Comparison of ENCODE assay signal across 8 mouse cellular contexts in the genomic region with DNA sequence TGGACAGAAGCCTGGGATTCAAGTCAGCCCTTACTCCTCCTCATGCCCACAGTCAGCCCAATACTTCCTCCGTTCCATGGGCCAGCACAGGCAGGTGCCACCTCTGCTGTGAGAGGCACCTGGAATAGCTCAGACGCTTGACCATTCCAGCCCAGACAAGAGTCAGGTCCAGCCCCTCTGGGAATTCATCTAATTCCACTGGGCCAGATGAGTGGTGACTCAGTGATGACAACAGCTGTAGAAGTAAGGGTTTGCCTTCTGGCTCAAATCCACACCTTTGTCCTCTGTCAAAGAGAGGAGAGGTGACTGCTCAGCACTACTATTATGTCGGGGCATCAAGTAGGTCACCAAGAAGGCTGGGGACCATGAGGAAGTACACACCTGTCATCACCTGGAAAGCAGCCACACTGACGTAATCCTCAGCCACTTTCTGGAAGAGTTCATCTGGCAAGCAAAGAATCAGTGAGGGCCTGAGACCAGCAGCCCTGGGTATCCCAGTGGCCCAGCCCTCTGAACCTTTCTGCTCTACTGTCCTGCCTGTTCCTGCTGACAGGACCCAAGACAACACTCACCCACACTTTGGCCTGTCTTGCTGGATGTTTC. TPM values are rescaled to one million over a fixed set of nuclear protein-coding genes. Genes with fewer than 3 reads are reported as not detected.
DNase-seq lines count a peak whose midpoint lies in the region; ATAC-seq and TF ChIP-seq lines count a peak whose summit lies in the region.

A gene (plus strand): TSS at position 570 of the 603 bp plus-strand sequence.

- no peaks in the 10 kb centered on the region for H3K27me3 ChIP-seq in intestine, embryonic 14.5 days (replicated peaks; ENCODE audit: control insufficient read depth, insufficient read depth, low read length)

- peaks cover 63% of the 10 kb centered on the region for H3K79me2 ChIP-seq in macrophage (ENCODE audit: inconsistent target)

- H3K4me3 ChIP-seq in lung, adult 2 months (replicated peaks; ENCODE audit: extremely low read depth, low read depth, low read length), result peak within 1 kb of the TSS; percentile 92
- H3K4me3 ChIP-seq in intestine, embryonic 14.5 days (ENCODE audit: low read depth, low read length), result peak within 1 kb of the TSS; percentile 89
- H3K4me3 ChIP-seq in macrophage (ENCODE audit: inconsistent target), result peak within 1 kb of the TSS; percentile 86

- peak within 1 kb of the TSS; percentile 92 for H3K9ac ChIP-seq in intestine, embryonic 14.5 days (ENCODE audit: low read length)

- H3K4me1 ChIP-seq in lung, adult 2 months (ENCODE audit: control insufficient read depth, insufficient read depth, low read length), result peaks cover 12% of the 10 kb centered on the region
- peaks cover 20% of the 10 kb centered on the region for H3K4me1 ChIP-seq in intestine, embryonic 14.5 days (replicated peaks; ENCODE audit: control insufficient read depth, insufficient read depth, low read length)

- ATAC-seq in intestine, embryonic 14.5 days (replicated peaks; ENCODE audit: low FRiP score, low TSS enrichment, low read depth), result no peak

- 62% methylated on average over 4 of the region's 4 CpGs for WGBS in lung, adult 2 months
- 78% methylated on average over 4 of the region's 4 CpGs for WGBS in intestine, embryonic 14.5 days
- whole genome bisulfite sequencing in macrophage (ENCODE audit: missing documents), result 86% methylated on average over 4 of the region's 4 CpGs

- H3K9me3 ChIP-seq in intestine, embryonic 14.5 days (ENCODE audit: control insufficient read depth, low read length), result no peaks in the 10 kb centered on the region

- peaks cover 69% of the 10 kb centered on the region for H3K36me3 ChIP-seq in intestine, embryonic 14.5 days (ENCODE audit: control insufficient read depth, insufficient read depth, low read length)
- H3K36me3 ChIP-seq in macrophage (ENCODE audit: inconsistent target), result peaks cover 21% of the 10 kb centered on the region; the same call in 1 of the 2 replicates

- H3K27ac ChIP-seq in intestine, embryonic 14.5 days (ENCODE audit: low read depth), result no peak within 1 kb of the TSS; the same call in 1 of the 2 replicates
- peak within 1 kb of the TSS; percentile 78 for H3K27ac ChIP-seq in macrophage

- peak within 1 kb of the TSS; percentile 85 for H3K4me2 ChIP-seq in intestine, embryonic 14.5 days (ENCODE audit: low read length)

- no peak for TF ChIP-seq CTCF in lung, adult 2 months (IDR thresholded peaks at IDR 0.05; ENCODE audit: insufficient read depth, low read length)

- no peak for TF ChIP-seq POLR2A in lung, adult 2 months (IDR thresholded peaks at IDR 0.05; ENCODE audit: borderline replicate concordance, extremely low read depth, low read depth, low read length)

- DNase-seq in lung, adult 2 months, result peak; percentile 20
- DNase-seq in lung, postnatal 4 days, result no peak
- DNase-seq in cerebellum, adult 9-11 months, result peak; percentile 60
- DNase-seq in gastrocnemius, postnatal 25 days, result no peak
- DNase-seq in intestine, embryonic 14.5 days (ENCODE audit: low spot score), result no peak
- DNase-seq in retina, embryonic 14.5 days (ENCODE audit: low spot score), result no peak
- no peak for DNase-seq in right cerebral cortex, postnatal 4 days

RNA-seq across cellular contexts. Expression of the gene that starts here (rescaled TPM):
- polyA plus RNA-seq in lung, adult 2 months (2012; rRNA removed), result 216 and 247 TPM in 2 replicates
- total RNA-seq in gastrocnemius, postnatal 25 days (2021), result 10 to 100 TPM; 23.9 to 30.5 TPM
- polyA plus RNA-seq in intestine, embryonic 14.5 days (2014; fragmentation: Nextera tagmentation; extraction: Ambion mirVana), result 586 and 598 TPM in 2 replicates
- 10 to 100 TPM; 19.3 to 60.1 (median 31.2) TPM for total RNA-seq in macrophage (2018; cell fraction: chromatin; rRNA removed)
- total RNA-seq in macrophage (2018; cell fraction: cytosol; rRNA removed), result 100 to 1,000 TPM; 157 to 270 (median 221) TPM
- total RNA-seq in macrophage (2018; cell fraction: nucleus; rRNA removed), result 100 to 1,000 TPM in 2 of 26 experiments, 10 to 100 TPM in 24; 36.8 to 103 (median 75.2) TPM
- polyA plus RNA-seq in macrophage (2018), result 183 to 228 TPM (median 200 TPM) in 3 replicates

Comparison
In these comparisons a context has a peak if more than half of its experiments do, and no peak if none do; other contexts are left out.
1. DNase-seq: peak in lung, adult 2 months (single experiment) and cerebellum, adult 9-11 months (single experiment); none in lung, postnatal 4 days (0 of 2), gastrocnemius, postnatal 25 days (single experiment), intestine, embryonic 14.5 days (single experiment), retina, embryonic 14.5 days (single experiment) and right cerebral cortex, postnatal 4 days (single experiment).
2. Peak in every context shown above with its lines, with median percentiles within 50 percentile points of each other: H3K4me3 ChIP-seq.